Mouse (Mus musculus): ENCODE measurements around the gene E330034G19Rik. TPM values are rescaled to one million over a fixed set of nuclear protein-coding genes. Genes with fewer than 3 reads are reported as not detected.

E330034G19Rik gene
- total and polyA plus RNA-seq, 3 experiments: not detected

GRCm38 (mm10) chr14:24275534-24275933, 17.5 kb upstream of the E330034G19Rik start:
- Histone ChIP-seq H3K27me3 (ENCODE audit: control insufficient read depth in 1 of 2, insufficient read depth in 2 of 2, low read length in 2 of 2) (no peaks in the 10 kb centered on the region), H3K79me2 (ENCODE audit: control insufficient read depth, insufficient read depth, low read length, poor library complexity) (no peaks in the 10 kb centered on the region), H3K9ac (ENCODE audit: control insufficient read depth, low read depth, low read length, poor library complexity, severe bottlenecking) (no peak overlapping the region), H3K9me3 (replicated peaks; ENCODE audit: insufficient read depth, low read length) (no peaks in the 10 kb centered on the region), H3K4me3 (ENCODE audit: control insufficient read depth in 1 of 2, insufficient read depth in 1 of 2, low read depth in 2 of 2, low read length in 2 of 2) (no peak overlapping the region), H3K4me1 (ENCODE audit: control insufficient read depth in 1 of 2, insufficient read depth in 2 of 2, low read length in 2 of 2) (no peaks in the 10 kb centered on the region), H3K27ac (ENCODE audit: control insufficient read depth, low read depth, low read length) (no peak overlapping the region), H3K36me3 (ENCODE audit: control insufficient read depth in 1 of 2, insufficient read depth in 2 of 2, low read length in 2 of 2) (no peaks in the 10 kb centered on the region)
- no peak for TF ChIP-seq POLR2A (IDR thresholded peaks at IDR 0.05; ENCODE audit: control insufficient read depth in 1 of 2, insufficient read depth in 1 of 2, low read depth in 1 of 2, low read length in 2 of 2, poor library complexity in 1 of 2)
- TF ChIP-seq SMC3 (IDR thresholded peaks at IDR 0.05; ENCODE audit: low read depth, low read length): no peak
- no peak for TF ChIP-seq KAT2A (conservative IDR thresholded peaks at IDR 0.05; ENCODE audit: low read depth, low read length)
- TF ChIP-seq HCFC1 (IDR thresholded peaks at IDR 0.05; ENCODE audit: low read depth, low read length): no peak
- no peak for TF ChIP-seq MXI1 (IDR thresholded peaks at IDR 0.05; ENCODE audit: low read depth, low read length)
- TF ChIP-seq CTCF (IDR thresholded peaks at IDR 0.05 in 2 of 3, conservative IDR thresholded peaks at IDR 0.05 in 1 of 3; ENCODE audit: control insufficient read depth in 1 of 3, insufficient read depth in 1 of 3, low read depth in 2 of 3, low read length in 3 of 3, poor library complexity in 1 of 3, severe bottlenecking in 1 of 3): no peak
- TF ChIP-seq POLR2AphosphoS2 (IDR thresholded peaks at IDR 0.05; ENCODE audit: low read length): no peak
- TF ChIP-seq MYB (IDR thresholded peaks at IDR 0.05; ENCODE audit: low read depth, low read length): no peak
- no peak for TF ChIP-seq MEF2A (IDR thresholded peaks at IDR 0.05; ENCODE audit: extremely low read depth, insufficient replicate concordance, low read depth, low read length, poor library complexity, severe bottlenecking)
- no peak for TF ChIP-seq MAZ (IDR thresholded peaks at IDR 0.05; ENCODE audit: low read depth, low read length)
- no peak for TF ChIP-seq TBP (IDR thresholded peaks at IDR 0.05; ENCODE audit: low read depth, low read length)
- no peak for TF ChIP-seq MAX (IDR thresholded peaks at IDR 0.05; ENCODE audit: low read length)
- no peak for TF ChIP-seq NELFE (IDR thresholded peaks at IDR 0.05; ENCODE audit: low read depth, low read length)
- TF ChIP-seq MAFK (IDR thresholded peaks at IDR 0.05; ENCODE audit: borderline replicate concordance, low read depth, low read length): no peak
- no peak for TF ChIP-seq RCOR1 (IDR thresholded peaks at IDR 0.05; ENCODE audit: low read depth, low read length)
- no peak for DNase-seq (ENCODE audit: low read depth, low spot score)

GRCm38 (mm10) chr14:24281278-24281677, 11.7 kb upstream of the E330034G19Rik start:
- Histone ChIP-seq H3K79me2 (ENCODE audit: control insufficient read depth, insufficient read depth, low read length, poor library complexity) (no peaks in the 10 kb centered on the region), H3K27ac (ENCODE audit: control insufficient read depth, low read depth, low read length) (no peak overlapping the region), H3K4me3 (ENCODE audit: control insufficient read depth in 1 of 2, insufficient read depth in 1 of 2, low read depth in 2 of 2, low read length in 2 of 2) (no peak overlapping the region), H3K9me3 (replicated peaks; ENCODE audit: insufficient read depth, low read length) (no peaks in the 10 kb centered on the region), H3K9ac (ENCODE audit: control insufficient read depth, low read depth, low read length, poor library complexity, severe bottlenecking) (no peak overlapping the region), H3K4me1 (ENCODE audit: control insufficient read depth in 1 of 2, insufficient read depth in 2 of 2, low read length in 2 of 2) (no peaks in the 10 kb centered on the region), H3K36me3 (ENCODE audit: control insufficient read depth in 1 of 2, insufficient read depth in 2 of 2, low read length in 2 of 2) (no peaks in the 10 kb centered on the region), H3K27me3 (ENCODE audit: control insufficient read depth in 1 of 2, insufficient read depth in 2 of 2, low read length in 2 of 2) (no peaks in the 10 kb centered on the region)
- no peak for TF ChIP-seq ETS1 (IDR thresholded peaks at IDR 0.05; ENCODE audit: low read depth, low read length)
- no peak for TF ChIP-seq ZKSCAN1 (IDR thresholded peaks at IDR 0.05; ENCODE audit: low read depth, low read length)
- TF ChIP-seq GABPA (IDR thresholded peaks at IDR 0.05; ENCODE audit: low read depth, low read length): no peak
- no peak for TF ChIP-seq SMC3 (IDR thresholded peaks at IDR 0.05; ENCODE audit: low read depth, low read length)
- no peak for TF ChIP-seq CHD2 (IDR thresholded peaks at IDR 0.05; ENCODE audit: low read length)
- TF ChIP-seq ZNF384 (IDR thresholded peaks at IDR 0.05; ENCODE audit: low read depth, low read length): no peak
- no peak for TF ChIP-seq NRF1 (IDR thresholded peaks at IDR 0.05; ENCODE audit: insufficient read depth, low read depth, low read length, poor library complexity, severe bottlenecking)
- TF ChIP-seq TAL1 (IDR thresholded peaks at IDR 0.05; ENCODE audit: low read length): no peak
- TF ChIP-seq MAFK (IDR thresholded peaks at IDR 0.05; ENCODE audit: borderline replicate concordance, low read depth, low read length): no peak
- TF ChIP-seq MAX (IDR thresholded peaks at IDR 0.05; ENCODE audit: low read length): no peak
- no peak for DNase-seq (ENCODE audit: low read depth, low spot score)
